In the genomic region with DNA sequence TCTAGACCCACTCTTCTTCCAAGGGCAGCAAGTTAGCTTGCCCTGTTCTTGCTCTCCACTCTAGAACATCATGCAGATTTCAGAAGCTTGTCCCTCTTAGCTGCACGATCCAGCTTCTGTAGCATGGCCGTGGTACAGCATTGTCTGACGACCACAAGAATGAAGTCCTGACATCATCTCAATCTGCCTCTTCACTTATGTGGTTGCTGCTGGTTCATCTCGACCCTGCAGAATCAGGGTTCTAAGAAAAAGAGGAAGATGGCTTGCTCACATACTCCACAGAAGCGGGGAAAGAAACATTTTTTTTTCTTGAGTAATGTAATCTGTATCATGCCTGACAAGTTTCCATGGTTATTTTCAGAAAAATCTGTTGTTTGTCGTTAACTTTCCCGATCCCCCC, we compare ENCODE assay signal across 30 mouse cellular contexts. TPM values are rescaled to one million over a fixed set of nuclear protein-coding genes. Genes with fewer than 3 reads are reported as not detected.
DNase-seq lines count a peak whose midpoint lies in the region; ATAC-seq and TF ChIP-seq lines count a peak whose summit lies in the region.
"Had no signal": no experiment of that assay in that cellular context is flagged by ENCODE, and none has a peak within 500 bp of the region (broad histone marks: within the 10 kb centered on the region; RNA-seq: fewer than 3 reads in every experiment).

No protein-coding gene starts in this region.

- TF ChIP-seq EP300 in CH12.LX (IDR thresholded peaks at IDR 0.05; ENCODE audit: low read length), result no peak

- no peak overlapping the region for H3K4me3 ChIP-seq in CH12.LX (replicated peaks in 1 of 3; ENCODE audit: low read depth in 2 of 3, low read length in 2 of 3, poor library complexity in 1 of 3)
- no peak overlapping the region for H3K4me3 ChIP-seq in heart, embryonic 10.5 days
- H3K4me3 ChIP-seq: embryonic facial prominence, embryonic 15.5 days; erythroblast, embryonic 14.5 days; forebrain, embryonic 10.5 days; gastrocnemius, adult 2 months; heart, embryonic 15.5 days; hindbrain, embryonic 12.5 days had no signal

- intact Hi-C loops in heart, postnatal 10 days (cut with DNase I), result no loop called here

- H3K9me3 ChIP-seq in CH12.LX (replicated peaks; ENCODE audit: low read length), result no peaks in the 10 kb centered on the region
- no peaks in the 10 kb centered on the region for H3K9me3 ChIP-seq in heart, embryonic 10.5 days
- H3K9me3 ChIP-seq: embryonic facial prominence, embryonic 15.5 days; forebrain, embryonic 10.5 days; heart, embryonic 15.5 days; hindbrain, embryonic 12.5 days had no signal

- TF ChIP-seq RAD21 in CH12.LX (IDR thresholded peaks at IDR 0.05; ENCODE audit: low read depth, low read length), result no peak

- no peaks in the 10 kb centered on the region for H3K36me3 ChIP-seq in CH12.LX (replicated peaks in 1 of 2; ENCODE audit: control insufficient read depth in 1 of 2, insufficient read depth in 1 of 2, low read length in 1 of 2)
- H3K36me3 ChIP-seq in heart, embryonic 10.5 days, result no peaks in the 10 kb centered on the region
- H3K36me3 ChIP-seq: embryonic facial prominence, embryonic 15.5 days; forebrain, embryonic 10.5 days; G1E; heart, embryonic 15.5 days; hindbrain, embryonic 12.5 days had no signal

- no peak for TF ChIP-seq CTCF in CH12.LX (conservative IDR thresholded peaks at IDR 0.05 in 1 of 2, IDR thresholded peaks at IDR 0.05 in 1 of 2; ENCODE audit: low read depth in 2 of 2, low read length in 2 of 2)

- ATAC-seq in neutrophil, adult 5-6 weeks (ENCODE audit: extremely low read depth, insufficient number of reproducible peaks, low FRiP score, poor library complexity, severe bottlenecking), result peak; percentile 36; the same call in 1 of the 2 replicates
- ATAC-seq: forebrain, embryonic 14.5 days; hindbrain, embryonic 16.5 days had no signal

- no peaks in the 10 kb centered on the region for H3K79me2 ChIP-seq in CH12.LX (replicated peaks; ENCODE audit: control insufficient read depth, extremely low read depth, insufficient read depth, poor library complexity, severe bottlenecking)

- in situ Hi-C loops in CH12.LX (cut with MboI; ENCODE audit: low pct_ligation_motif_present, low pct_unique_long_range_greater_than_20kb, low sequenced_read_pairs), result no loop called here

- no peaks in the 10 kb centered on the region for H3K27me3 ChIP-seq in CH12.LX (replicated peaks)
- no peaks in the 10 kb centered on the region for H3K27me3 ChIP-seq in heart, embryonic 10.5 days (ENCODE audit: insufficient read depth, poor library complexity, severe bottlenecking)
- H3K27me3 ChIP-seq: embryonic facial prominence, embryonic 15.5 days; heart, embryonic 15.5 days; hindbrain, embryonic 12.5 days had no signal

- peaks cover 0 to 36% of the 10 kb centered on the region in 2 experiments; a peak in 2 of 4 replicates for H3K4me1 ChIP-seq in CH12.LX (ENCODE audit: control insufficient read depth in 1 of 2, insufficient read depth in 2 of 2)
- H3K4me1 ChIP-seq in heart, embryonic 10.5 days, result no peaks in the 10 kb centered on the region
- H3K4me1 ChIP-seq: embryonic facial prominence, embryonic 15.5 days; forebrain, embryonic 10.5 days; heart, embryonic 15.5 days; hindbrain, embryonic 12.5 days had no signal

- H3K9ac ChIP-seq in CH12.LX (ENCODE audit: insufficient read depth, low read depth), result no peak overlapping the region
- H3K9ac ChIP-seq: embryonic facial prominence, embryonic 15.5 days; heart, embryonic 15.5 days; hindbrain, embryonic 12.5 days had no signal

- dilution Hi-C loops in CH12.LX (cut with MboI; ENCODE audit: extremely low pct_ligation_motif_present, extremely low pct_unique_long_range_greater_than_20kb, low sequenced_read_pairs), result no loop called here

- no peak overlapping the region for H3K27ac ChIP-seq in CH12.LX (ENCODE audit: insufficient read depth, low read depth)
- H3K27ac ChIP-seq in heart, embryonic 10.5 days, result no peak overlapping the region
- H3K27ac ChIP-seq: embryonic facial prominence, embryonic 15.5 days; forebrain, embryonic 10.5 days; gastrocnemius, adult 2 months; heart, embryonic 15.5 days; hindbrain, embryonic 12.5 days had no signal

- no peak for TF ChIP-seq POLR2A in CH12.LX (IDR thresholded peaks at IDR 0.05; ENCODE audit: low read depth, low read length)

- DNase-seq in CH12.LX (ENCODE audit: extremely low read depth), result peak; percentile 61
- peak; percentile 42 for DNase-seq in c-Kit-positive CD71-negative TER-119-negative erythroid progenitor cells, embryonic 14.5 days (ENCODE audit: low read depth)
- peak; percentile 29 for DNase-seq in induced T-regulatory cell, adult 2 months (ENCODE audit: low read depth)
- no peak for DNase-seq in heart, postnatal 10 days
- no peak for DNase-seq in heart, embryonic 10.5 days (ENCODE audit: low spot score)
- no peak for DNase-seq in lung, postnatal 10 days
- DNase-seq: adrenal gland, postnatal 10 days; cerebellum, adult 18-20 months; cerebellum, adult 9-11 months; cerebellum, postnatal 36 days; gastrocnemius, adult 2 months; gastrocnemius, postnatal 36 days; heart, adult 18-20 months; kidney, adult 11 months had no signal

- WGBS in heart, embryonic 10.5 days, result 79% methylated on average over 7 of the region's 7 CpGs

- H3K4me2 ChIP-seq in CH12.LX (ENCODE audit: insufficient read depth, low read depth, poor library complexity, severe bottlenecking), result 0 out of 2 replicates have a peak overlapping the region, but pooled peaks have one; percentile 5
- H3K4me2 ChIP-seq: embryonic facial prominence, embryonic 15.5 days; heart, embryonic 11.5 days; heart, embryonic 15.5 days; hindbrain, embryonic 12.5 days had no signal

TF ChIP-seq in CH12.LX, 34 proteins besides CTCF, POLR2A, EP300 and RAD21:
- TF ChIP-seq CHD2 (IDR thresholded peaks at IDR 0.05; ENCODE audit: low read length) (no peak), ZNF384 (IDR thresholded peaks at IDR 0.05; ENCODE audit: low read depth, low read length) (no peak), ETS1 (conservative IDR thresholded peaks at IDR 0.05; ENCODE audit: low read depth, low read length) (0 out of 2 replicates have a peak, but pooled peaks have one; percentile 20), MEF2A (IDR thresholded peaks at IDR 0.05; ENCODE audit: borderline replicate concordance, low read depth, low read length) (no peak), TCF12 (IDR thresholded peaks at IDR 0.05; ENCODE audit: low read depth, low read length) (no peak)

RNA-seq across cellular contexts. Expression of gene Ifng, which starts 39.9 kb away (rescaled TPM):
- total RNA-seq in CH12.LX (2012; rRNA removed) (not detected in 2 replicates), CH12.LX (2014; rRNA removed) (0.27 TPM in 1 of 2 replicates, not detected in the other)
- not detected in 2 replicates for polyA plus RNA-seq in CH12.LX (2012; ENCODE audit: insufficient read length, low read depth)
- 0.49 and 0.58 TPM in 2 replicates for total RNA-seq in neutrophil, adult 5-6 weeks (2017)
- not detected for total RNA-seq in heart, postnatal 10 days (2021)
- not detected in 2 replicates for polyA plus RNA-seq in heart, embryonic 10.5 days (2016; fragmentation: Nextera tagmentation; extraction: Ambion mirVana)
- total RNA-seq: adrenal gland, postnatal 10 days; adrenal gland, postnatal 4 days; G1E; gastrocnemius, adult 2 months; gastrocnemius, postnatal 36 days; heart, adult 18-20 months; heart, postnatal 25 days had no signal
- polyA plus RNA-seq: brain, embryonic 14.5 days; C2C12; embryonic facial prominence, embryonic 11.5 days; embryonic facial prominence, embryonic 15.5 days; erythroblast, embryonic 14.5 days; forebrain, embryonic 10.5 days; forebrain, embryonic 14.5 days; G1E; heart, embryonic 11.5 days; heart, embryonic 15.5 days; hindbrain, embryonic 12.5 days; hindbrain, embryonic 16.5 days; intestine, embryonic 14.5 days had no signal

Comparison
In these comparisons a context has a peak if more than half of its experiments do, and no peak if none do; other contexts are left out.
1. DNase-seq: peak in CH12.LX (single experiment), c-Kit-positive CD71-negative TER-119-negative erythroid progenitor cells, embryonic 14.5 days (single experiment) and induced T-regulatory cell, adult 2 months (single experiment); none in heart, postnatal 10 days (0 of 2), heart, embryonic 10.5 days (single experiment) and lung, postnatal 10 days (single experiment).